In genomic region chr6:50304949-50305491, GRCm38 (mm10) we compare ENCODE assay signal across 9 mouse cellular contexts. TPM values are rescaled to one million over a fixed set of nuclear protein-coding genes. Genes with fewer than 3 reads are reported as not detected.
DNase-seq lines count a peak whose midpoint lies in the region; ATAC-seq and TF ChIP-seq lines count a peak whose summit lies in the region.
"Had no signal": no experiment of that assay in that cellular context is flagged by ENCODE, and none has a peak within 500 bp of the region (broad histone marks: within the 10 kb centered on the region; RNA-seq: fewer than 3 reads in every experiment).

No protein-coding gene starts in this region.

- H3K4me3 ChIP-seq in heart, embryonic 12.5 days = no peak overlapping the region
- no peak overlapping the region for H3K4me3 ChIP-seq in midbrain, postnatal 0 days (ENCODE audit: low read depth, low read length)
- H3K4me3 ChIP-seq: neural tube, embryonic 13.5 days had no signal

- DNase-seq in heart, adult 11 months = peak; percentile 98
- DNase-seq in c-Kit-positive CD71-positive TER-119-negative erythroid progenitor cells, embryonic 14.5 days (ENCODE audit: low read depth) = peak; percentile 19
- peak; percentile 84 for DNase-seq in induced T-regulatory cell, adult 2 months (ENCODE audit: low read depth)
- peak; percentile 76 to 81 for DNase-seq in left cerebral cortex, postnatal 10 days (ENCODE audit: extremely low spot score in 1 of 2, low spot score in 2 of 2)
- peak; percentile 76 for DNase-seq in midbrain, postnatal 0 days (ENCODE audit: low spot score)
- DNase-seq in spleen, postnatal 10 days (ENCODE audit: low spot score in 2 of 2) = peak; percentile 60 to 82

- no peak overlapping the region for H3K9ac ChIP-seq in heart, embryonic 12.5 days
- H3K9ac ChIP-seq in midbrain, postnatal 0 days (replicated peaks; ENCODE audit: low read length, poor library complexity, severe bottlenecking) = no peak overlapping the region
- H3K9ac ChIP-seq: neural tube, embryonic 13.5 days had no signal

- 64% methylated on average over 4 of the region's 4 CpGs for WGBS in heart, embryonic 12.5 days
- 69% methylated on average over 4 of the region's 4 CpGs for whole genome bisulfite sequencing in midbrain, postnatal 0 days

- H3K9me3 ChIP-seq in heart, embryonic 12.5 days (replicated peaks) = no peaks in the 10 kb centered on the region
- H3K9me3 ChIP-seq in midbrain, postnatal 0 days (ENCODE audit: low read length) = no peaks in the 10 kb centered on the region
- H3K9me3 ChIP-seq: neural tube, embryonic 13.5 days had no signal

- no peaks in the 10 kb centered on the region for H3K4me1 ChIP-seq in heart, embryonic 12.5 days (replicated peaks)
- no peaks in the 10 kb centered on the region for H3K4me1 ChIP-seq in midbrain, postnatal 0 days (ENCODE audit: insufficient read depth, low read length)
- H3K4me1 ChIP-seq: neural tube, embryonic 13.5 days had no signal

- peak; percentile 96 for TF ChIP-seq CTCF in midbrain, postnatal 0 days (IDR thresholded peaks at IDR 0.05)

- intact Hi-C loops in left cerebral cortex, postnatal 10 days (cut with DNase I) = no loop called here

- H3K36me3 ChIP-seq in heart, embryonic 12.5 days = peaks cover 26% of the 10 kb centered on the region
- H3K36me3 ChIP-seq in midbrain, postnatal 0 days (ENCODE audit: insufficient read depth, low read length) = no peaks in the 10 kb centered on the region
- H3K36me3 ChIP-seq: neural tube, embryonic 13.5 days had no signal

- no peaks in the 10 kb centered on the region for H3K27me3 ChIP-seq in heart, embryonic 12.5 days (replicated peaks)
- no peaks in the 10 kb centered on the region for H3K27me3 ChIP-seq in midbrain, postnatal 0 days (ENCODE audit: insufficient read depth, low read length)
- H3K27me3 ChIP-seq: neural tube, embryonic 13.5 days had no signal

- no peak overlapping the region for H3K27ac ChIP-seq in heart, embryonic 12.5 days (ENCODE audit: poor library complexity, severe bottlenecking)
- H3K27ac ChIP-seq in midbrain, postnatal 0 days (ENCODE audit: low read depth, low read length) = no peak overlapping the region
- H3K27ac ChIP-seq: neural tube, embryonic 13.5 days had no signal

- no peak overlapping the region for H3K4me2 ChIP-seq in heart, embryonic 12.5 days
- no peak overlapping the region for H3K4me2 ChIP-seq in midbrain, postnatal 0 days (ENCODE audit: low read depth, low read length, poor library complexity, severe bottlenecking)
- H3K4me2 ChIP-seq: neural tube, embryonic 13.5 days had no signal

- ATAC-seq in heart, embryonic 12.5 days (ENCODE audit: insufficient number of reproducible peaks, low FRiP score) = no peak
- ATAC-seq in frontal cortex, adult (ENCODE audit: low TSS enrichment) = peak; percentile 62
- no peak for ATAC-seq in midbrain, postnatal 0 days (ENCODE audit: low FRiP score)

RNA-seq across cellular contexts. Expression of gene Gsdme, which starts 41.4 kb away (rescaled TPM):
- 32.7 and 32.9 TPM in 2 replicates for polyA plus RNA-seq in heart, embryonic 12.5 days (2016; fragmentation: Nextera tagmentation; extraction: Ambion mirVana)
- total RNA-seq in left cerebral cortex, postnatal 10 days (2021) = 10 to 100 TPM; 16.4 TPM
- total RNA-seq in midbrain, postnatal 0 days (2014; rRNA removed) = 22.7 and 25.8 TPM in 2 replicates
- 88.6 and 89.5 TPM in 2 replicates for polyA plus RNA-seq in midbrain, postnatal 0 days (2015; fragmentation: Nextera tagmentation; extraction: Ambion mirVana)

Comparison
In these comparisons a context has a peak if more than half of its experiments do, and no peak if none do; other contexts are left out.
1. DNase-seq: peak in every context shown above with its lines; median percentile 98 in heart, adult 11 months; 84 in induced T-regulatory cell, adult 2 months; 78 in left cerebral cortex, postnatal 10 days; 76 in midbrain, postnatal 0 days; 71 in spleen, postnatal 10 days; 19 in c-Kit-positive CD71-positive TER-119-negative erythroid progenitor cells, embryonic 14.5 days.